Mouse (Mus musculus): Measurements from ENCODE around the gene Ccser1.

GRCm38 (mm10) chr6:61485336-61485735 lies 305.2 kb downstream of the Ccser1 start:
- TF ChIP-seq CTCF (IDR thresholded peaks at IDR 0.05; ENCODE audit: low read depth, low read length) (no peak), POLR2A (IDR thresholded peaks at IDR 0.05; ENCODE audit: borderline replicate concordance, low read depth, low read length) (no peak)

Data from bone marrow macrophage, adult 2 months (primary cell).